ENCODE assay signal across 23 mouse cellular contexts in genomic region chr4:127217048-127217447, GRCm38 (mm10). TPM values are rescaled to one million over a fixed set of nuclear protein-coding genes. Genes with fewer than 3 reads are reported as not detected.
"Had no signal": no experiment of that assay in that cellular context is flagged by ENCODE, and none has a peak within 500 bp of the region (broad histone marks: within the 10 kb centered on the region; RNA-seq: fewer than 3 reads in every experiment).

No protein-coding gene starts in this region.

- DNase-seq: kidney, postnatal 25 days; layer of hippocampus, adult 9-11 months; liver; lung, adult 2 months; lung, postnatal 14 days; lung, postnatal 4 days; retina, postnatal 1 day; right cerebral cortex, postnatal 25 days; spleen, adult 18-20 months; thymus, postnatal 36 days had no signal

- H3K9me3 ChIP-seq: limb, embryonic 10.5 days; liver, embryonic 12.5 days; liver, embryonic 15.5 days; midbrain, embryonic 12.5 days; neural tube, embryonic 13.5 days; stomach, embryonic 15.5 days had no signal

- H3K4me1 ChIP-seq: liver, embryonic 12.5 days; liver, embryonic 15.5 days; stomach, embryonic 15.5 days had no signal

- H3K4me3 ChIP-seq: layer of hippocampus, adult 2 months; limb, embryonic 10.5 days; limb, embryonic 13.5 days; liver, embryonic 12.5 days; liver, embryonic 15.5 days; midbrain, embryonic 12.5 days; myocyte; neural tube, embryonic 13.5 days; stomach, embryonic 15.5 days had no signal

- H3K27ac ChIP-seq: kidney, postnatal 0 days; limb, embryonic 10.5 days; limb, embryonic 13.5 days; liver, embryonic 12.5 days; liver, embryonic 15.5 days; midbrain, embryonic 12.5 days; neural tube, embryonic 13.5 days; stomach, embryonic 15.5 days had no signal

- H3K36me3 ChIP-seq: limb, embryonic 10.5 days; limb, embryonic 13.5 days; liver, embryonic 12.5 days; liver, embryonic 15.5 days; stomach, embryonic 15.5 days had no signal

RNA-seq across cellular contexts. Expression of gene Dlgap3, which starts 48.0 kb away (rescaled TPM):
- total RNA-seq: megakaryocyte progenitor cell, adult 5-6 weeks; megakaryocyte-erythroid progenitor cell, adult 5-6 weeks; monocyte, adult 5-6 weeks had no signal
- polyA plus RNA-seq: myocyte had no signal
